Mouse (Mus musculus) stomach, embryonic 16.5 days (tissue): Measurements from ENCODE around the gene Dnajc8. TPM values are rescaled to one million over a fixed set of nuclear protein-coding genes. Genes with fewer than 3 reads are reported as not detected.
A peak's percentile ranks its signal among the peaks of the same experiment; 100 is the strongest.

Experiments
- ATAC-seq: fragments of 200-750 bp; cut with Nextera tagmentation; 2 replicates; pipeline ENCODE4 v1.8.0; 2017; ENCODE audit warnings: moderate number of reproducible peaks, moderate TSS enrichment; ENCODE audit not compliant: insufficient read depth, low FRiP score
- H3K27ac ChIP-seq: fragments of 300-500 bp; sonication (generic); 2 replicates; pipeline ENCODE4 v1.5.1; 2014; ENCODE audit warnings: low read length
- H3K27me3 ChIP-seq: fragments of 300-500 bp; sonication (generic); 2 replicates; pipeline ENCODE4 v1.6.1; 2014; ENCODE audit warnings: low read length, control low read depth, mixed read lengths; ENCODE audit not compliant: control insufficient read depth, insufficient read depth
- H3K36me3 ChIP-seq: fragments of 300-500 bp; sonication (generic); 2 replicates; pipeline ENCODE4 v1.6.1; 2014; ENCODE audit warnings: low read length; ENCODE audit not compliant: control insufficient read depth, insufficient read depth
- H3K4me1 ChIP-seq: fragments of 300-500 bp; sonication (generic); 2 replicates; pipeline ENCODE4 v1.6.1; 2014; ENCODE audit warnings: low read length, control low read depth, mixed read lengths; ENCODE audit not compliant: control insufficient read depth, insufficient read depth
- H3K4me2 ChIP-seq: fragments of 300-500 bp; sonication (generic); 2 replicates; pipeline ENCODE4 v1.6.1; 2014; ENCODE audit warnings: low read depth, low read length, mixed read lengths
- H3K4me3 ChIP-seq: fragments of 300-500 bp; sonication (generic); replicated peaks from 2 replicates; pipeline ENCODE4 v1.5.1; 2014; ENCODE audit warnings: mild to moderate bottlenecking, low read length
- H3K9ac ChIP-seq: fragments of 300-500 bp; sonication (generic); 2 replicates; pipeline ENCODE4 v1.6.1; 2014; ENCODE audit warnings: low read length
- H3K9me3 ChIP-seq: fragments of 300-500 bp; sonication (generic); replicated peaks from 2 replicates; pipeline ENCODE4 v1.6.1; 2016; ENCODE audit warnings: low read length, control low read depth; ENCODE audit not compliant: control insufficient read depth
- WGBS: fragments of 180-500 bp; shearing (Covaris S2); extraction: QIAGEN DNeasy Blood & Tissue Kit; methylation state at CpG from one replicate; pipeline ENCODE4 v1.1.7; 2014; 5-methylcytosine and 5-hydroxymethylcytosine counted together
- polyA plus RNA-seq: library from polyadenylated mRNA; unstranded; fragments of >200 nt; fragmentation: Nextera tagmentation; extraction: Ambion mirVana; gene quantifications from 2 replicates; pipeline ENCODE4 v1.2.1, GENCODE M21; 2015

Dnajc8 gene
- polyA plus RNA-seq, 1 experiment from 2014 or later = 149 TPM

GRCm38 (mm10) chr4:132501639-132502038 lies 33.7 kb upstream of the Dnajc8 start:
- 96% methylated on average over 6 of the region's 6 CpGs for WGBS
- no peaks in the 10 kb centered on the region for H3K4me1 ChIP-seq
- no peaks in the 10 kb centered on the region for H3K9me3 ChIP-seq
- H3K4me2 ChIP-seq = no peak overlapping the region
- H3K9ac ChIP-seq = no peak overlapping the region
- H3K4me3 ChIP-seq = no peak overlapping the region
- no peak for ATAC-seq
- no peaks in the 10 kb centered on the region for H3K27me3 ChIP-seq
- peaks cover 11% of the 10 kb centered on the region for H3K36me3 ChIP-seq
- no peak overlapping the region for H3K27ac ChIP-seq

- 0 out of 2 replicates have a peak, but pooled peaks cover 2% of the 10 kb centered on the region for H3K4me1 ChIP-seq
- no peaks in the 10 kb centered on the region for H3K27me3 ChIP-seq
- peaks cover 4% of the 10 kb centered on the region for H3K36me3 ChIP-seq
- no peak overlapping the region for H3K9ac ChIP-seq
- H3K27ac ChIP-seq = no peak overlapping the region
- no peak for ATAC-seq
- WGBS = 66% methylated on average over 11 of the region's 11 CpGs
- H3K9me3 ChIP-seq = no peaks in the 10 kb centered on the region
- no peak overlapping the region for H3K4me3 ChIP-seq
- no peak overlapping the region for H3K4me2 ChIP-seq
Observed at GRCm38 (mm10) chr4:132503344-132503743, 32.0 kb upstream of the Dnajc8 start.

GRCm38 (mm10) chr4:132505034-132505738 lies 30.2 kb upstream of the Dnajc8 start:
- H3K4me3 ChIP-seq = no peak overlapping the region
- H3K36me3 ChIP-seq = no peaks in the 10 kb centered on the region
- WGBS = 68% methylated on average over 6 of the region's 6 CpGs
- H3K27ac ChIP-seq = no peak overlapping the region
- H3K4me1 ChIP-seq = 0 out of 2 replicates have a peak, but pooled peaks cover 7% of the 10 kb centered on the region
- H3K9me3 ChIP-seq = no peaks in the 10 kb centered on the region
- H3K27me3 ChIP-seq = no peaks in the 10 kb centered on the region
- ATAC-seq = no peak
- no peak overlapping the region for H3K9ac ChIP-seq
- H3K4me2 ChIP-seq = no peak overlapping the region

GRCm38 (mm10) chr4:132505800-132506199 lies 29.6 kb upstream of the Dnajc8 start:
- no peak overlapping the region for H3K9ac ChIP-seq
- ATAC-seq = no peak
- no peak overlapping the region for H3K27ac ChIP-seq
- no peaks in the 10 kb centered on the region for H3K27me3 ChIP-seq
- 60% methylated on average over 10 of the region's 10 CpGs for WGBS
- H3K9me3 ChIP-seq = no peaks in the 10 kb centered on the region
- H3K4me3 ChIP-seq = no peak overlapping the region
- H3K36me3 ChIP-seq = no peaks in the 10 kb centered on the region
- no peak overlapping the region for H3K4me2 ChIP-seq
- 0 out of 2 replicates have a peak, but pooled peaks cover 9% of the 10 kb centered on the region for H3K4me1 ChIP-seq

- Histone ChIP-seq H3K27ac (no peak overlapping the region), H3K4me1 (0 out of 2 replicates have a peak, but pooled peaks cover 9% of the 10 kb centered on the region), H3K9me3 (no peaks in the 10 kb centered on the region), H3K27me3 (no peaks in the 10 kb centered on the region), H3K9ac (no peak overlapping the region), H3K4me3 (no peak overlapping the region), H3K4me2 (no peak overlapping the region), H3K36me3 (no peaks in the 10 kb centered on the region)
- no peak for ATAC-seq
- WGBS = 82% methylated on average over 6 of the region's 6 CpGs
Observed at GRCm38 (mm10) chr4:132506250-132506649, 29.1 kb upstream of the Dnajc8 start.

GRCm38 (mm10) chr4:132507210-132507609 lies 28.1 kb upstream of the Dnajc8 start:
- Histone ChIP-seq H3K4me1 (0 out of 2 replicates have a peak, but pooled peaks cover 9% of the 10 kb centered on the region), H3K9ac (no peak overlapping the region; the same call in 1 of the 2 replicates)
- no peak for ATAC-seq

GRCm38 (mm10) chr4:132509621-132510296 lies 25.6 kb upstream of the Dnajc8 start:
- H3K9ac ChIP-seq = peak overlapping the region; percentile 82
- no peaks in the 10 kb centered on the region for H3K36me3 ChIP-seq
- H3K27ac ChIP-seq = peak overlapping the region; percentile 89
- WGBS = under 1% methylated on average over 52 of the region's 52 CpGs
- ATAC-seq = peak; percentile 66
- H3K9me3 ChIP-seq = no peaks in the 10 kb centered on the region
- H3K4me3 ChIP-seq = peak overlapping the region; percentile 80
- H3K4me2 ChIP-seq = peak overlapping the region; percentile 68
- H3K27me3 ChIP-seq = no peaks in the 10 kb centered on the region
- 0 out of 2 replicates have a peak, but pooled peaks cover 12% of the 10 kb centered on the region for H3K4me1 ChIP-seq

More at GRCm38 (mm10) chr4:132507210-132507609, 28.1 kb upstream of the Dnajc8 start:
- H3K36me3 ChIP-seq = no peaks in the 10 kb centered on the region
- no peak overlapping the region for H3K4me3 ChIP-seq
- WGBS = 57% methylated on average over 2 of the region's 2 CpGs
- peak overlapping the region; percentile 40; the same call in 1 of the 2 replicates for H3K27ac ChIP-seq
- peak overlapping the region; percentile 14; the same call in 1 of the 2 replicates for H3K4me2 ChIP-seq
- H3K27me3 ChIP-seq = no peaks in the 10 kb centered on the region
- no peaks in the 10 kb centered on the region for H3K9me3 ChIP-seq

- Histone ChIP-seq H3K27ac (peak within 1 kb of the TSS; percentile 89), H3K4me2 (peak within 1 kb of the TSS; percentile 68), H3K9ac (peak within 1 kb of the TSS; percentile 82), H3K36me3 (no peaks in the 10 kb centered on the region), H3K4me3 (peak within 1 kb of the TSS; percentile 80), H3K27me3 (no peaks in the 10 kb centered on the region), H3K9me3 (no peaks in the 10 kb centered on the region), H3K4me1 (0 out of 2 replicates have a peak, but pooled peaks cover 12% of the 10 kb centered on the region)
- ATAC-seq = peak; percentile 95
- WGBS = 0% methylated on average over 32 of the region's 32 CpGs
Observed at GRCm38 (mm10) chr4:132510352-132510798, 25.0 kb upstream of the Dnajc8 start, which contains the start of gene Sesn2. Gene Sesn2 (minus strand): TSS chr4:132510501.

GRCm38 (mm10) chr4:132512080-132512479 lies 23.3 kb upstream of the Dnajc8 start:
- WGBS = 71% methylated on average over 3 of the region's 3 CpGs
- Histone ChIP-seq H3K9me3 (no peaks in the 10 kb centered on the region), H3K4me2 (no peak overlapping the region), H3K36me3 (no peaks in the 10 kb centered on the region), H3K4me1 (0 out of 2 replicates have a peak, but pooled peaks cover 12% of the 10 kb centered on the region), H3K9ac (no peak overlapping the region), H3K27me3 (no peaks in the 10 kb centered on the region), H3K4me3 (no peak overlapping the region), H3K27ac (no peak overlapping the region)
- no peak for ATAC-seq
